Comparison of ENCODE assay signal across 25 mouse cellular contexts in the genomic region with DNA sequence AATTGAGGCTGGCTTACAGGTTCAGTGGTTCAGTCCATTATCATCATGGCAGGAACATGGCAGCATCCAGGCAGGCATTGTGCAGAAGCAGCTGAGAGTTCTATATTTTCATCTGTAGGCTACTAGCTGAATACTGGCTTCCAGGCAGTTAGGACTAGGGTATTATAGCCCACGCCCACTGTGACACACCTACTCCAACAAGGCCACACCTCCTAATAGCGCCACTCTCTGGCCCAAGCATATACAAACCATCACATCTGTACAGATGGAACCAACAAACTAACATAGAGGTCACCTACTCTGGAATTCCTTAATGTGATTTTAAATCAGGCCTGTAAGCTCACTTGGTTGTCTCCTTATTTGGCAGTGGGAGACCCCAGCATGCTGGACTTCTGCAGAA. TPM values are rescaled to one million over a fixed set of nuclear protein-coding genes. Genes with fewer than 3 reads are reported as not detected.
DNase-seq lines count a peak whose midpoint lies in the region; ATAC-seq and TF ChIP-seq lines count a peak whose summit lies in the region.
"Had no signal": no experiment of that assay in that cellular context is flagged by ENCODE, and none has a peak within 500 bp of the region (broad histone marks: within the 10 kb centered on the region; RNA-seq: fewer than 3 reads in every experiment).

No protein-coding gene starts in this region.

- H3K27ac ChIP-seq in MEL (ENCODE audit: control insufficient read depth, low read depth, low read length) = no peak overlapping the region

- no peak overlapping the region for H3K9ac ChIP-seq in MEL (ENCODE audit: control insufficient read depth, low read depth, low read length, poor library complexity, severe bottlenecking)

- no peak for TF ChIP-seq RAD21 in MEL (IDR thresholded peaks at IDR 0.05; ENCODE audit: low read depth, low read length)

- DNase-seq in MEL (ENCODE audit: low read depth, low spot score) (peak; percentile 26), MEL-GATA-1-ER (ENCODE audit: extremely low read depth, low read depth) (peak; percentile 26), R1 (ENCODE audit: low read depth, low spot score) (peak; percentile 66), ZHBTc4 (ENCODE audit: low read depth, low spot score) (peak; percentile 52)
- DNase-seq in kidney, postnatal 4 days = no peak
- DNase-seq in cerebellum, postnatal 25 days = no peak
- no peak for DNase-seq in spleen, postnatal 10 days (ENCODE audit: low spot score in 2 of 2)
- DNase-seq: adrenal gland, adult 2 months; adrenal gland, adult 8-10 months; adrenal gland, postnatal 10 days; adrenal gland, postnatal 14 days; adrenal gland, postnatal 25 days; adrenal gland, postnatal 36 days; B cell, adult 2 months; cerebellum, adult 11 months; cerebellum, adult 11-12 months; cerebellum, adult 18-20 months; cerebellum, adult 2 months; cerebellum, adult 8-10 months; cerebellum, adult 9-10 months had no signal

- H3K27me3 ChIP-seq in MEL (ENCODE audit: control insufficient read depth in 1 of 2, insufficient read depth in 2 of 2, low read length in 2 of 2) = no peaks in the 10 kb centered on the region
- H3K27me3 ChIP-seq: Patski had no signal

- no peak for TF ChIP-seq POLR2A in MEL (IDR thresholded peaks at IDR 0.05; ENCODE audit: control insufficient read depth in 1 of 2, insufficient read depth in 1 of 2, low read depth in 1 of 2, low read length in 2 of 2, poor library complexity in 1 of 2)

- ATAC-seq in megakaryocyte progenitor cell, adult 5-6 weeks (replicated peaks; ENCODE audit: poor library complexity) = no peak
- ATAC-seq: activated CD4-positive, CD25-positive, alpha-beta regulatory T cell, adult 4 months; CD4-positive, CD25-positive, alpha-beta regulatory T cell, adult 4 months; Patski had no signal

- no peak overlapping the region for H3K4me3 ChIP-seq in MEL (ENCODE audit: control insufficient read depth in 1 of 2, insufficient read depth in 1 of 2, low read depth in 2 of 2, low read length in 2 of 2)

- peaks cover under 1 to 3% of the 10 kb centered on the region in 2 experiments; a peak in 1 of 4 replicates for H3K4me1 ChIP-seq in MEL (ENCODE audit: control insufficient read depth in 1 of 2, insufficient read depth in 2 of 2, low read length in 2 of 2)

- no peak for TF ChIP-seq CTCF in MEL (IDR thresholded peaks at IDR 0.05 in 2 of 3, conservative IDR thresholded peaks at IDR 0.05 in 1 of 3; ENCODE audit: control insufficient read depth in 1 of 3, insufficient read depth in 1 of 3, low read depth in 2 of 3, low read length in 3 of 3, poor library complexity in 1 of 3, severe bottlenecking in 1 of 3)

- no peaks in the 10 kb centered on the region for H3K9me3 ChIP-seq in MEL (replicated peaks; ENCODE audit: insufficient read depth, low read length)
- H3K9me3 ChIP-seq: G1E had no signal

- H3K36me3 ChIP-seq in MEL (ENCODE audit: control insufficient read depth in 1 of 2, insufficient read depth in 2 of 2, low read length in 2 of 2) = peaks cover 0 to 4% of the 10 kb centered on the region in 2 experiments; a peak in 1 of 4 replicates
- H3K36me3 ChIP-seq: G1E had no signal

- H3K79me2 ChIP-seq in MEL (ENCODE audit: control insufficient read depth, insufficient read depth, low read length, poor library complexity) = 0 out of 2 replicates have a peak, but pooled peaks cover 2% of the 10 kb centered on the region

- no peak for TF ChIP-seq EP300 in MEL (IDR thresholded peaks at IDR 0.05; ENCODE audit: low read depth in 1 of 2, low read length in 2 of 2)

TF ChIP-seq in MEL, 35 proteins besides CTCF, POLR2A, EP300 and RAD21:
- TF ChIP-seq ZNF384 (IDR thresholded peaks at IDR 0.05; ENCODE audit: low read depth, low read length) (no peak), MAFK (IDR thresholded peaks at IDR 0.05; ENCODE audit: borderline replicate concordance, low read depth, low read length) (no peak), GATA1 (IDR thresholded peaks at IDR 0.05; ENCODE audit: low read depth, low read length) (no peak), POLR2AphosphoS2 (IDR thresholded peaks at IDR 0.05; ENCODE audit: low read length) (no peak), RCOR1 (IDR thresholded peaks at IDR 0.05; ENCODE audit: low read depth, low read length) (no peak)

RNA-seq across cellular contexts. Expression of gene Iqcg, which starts 7.3 kb away (rescaled TPM):
- total RNA-seq in MEL (2012; rRNA removed) = 13.6 and 15.0 TPM in 2 replicates
- 10 to 100 TPM in 1 of 2 experiments, not detected in 1; 40.4 TPM for polyA plus RNA-seq in MEL (2012; ENCODE audit: insufficient read depth in 1 of 2, insufficient read length in 2 of 2, low read depth in 1 of 2, low replicate concordance in 2 of 2, missing spikeins in 1 of 2)
- total RNA-seq in megakaryocyte progenitor cell, adult 5-6 weeks (2015) = 1.3 and 2.5 TPM in 2 replicates
- 2.5 and 6.6 TPM in 2 replicates for total RNA-seq in megakaryocyte progenitor cell, adult 5-6 weeks (2017)

RNA-seq across cellular contexts. Expression of gene Rpl35a, which starts 7.6 kb away (rescaled TPM):
- total RNA-seq in MEL (2012; rRNA removed) = 2,034 and 2,314 TPM in 2 replicates
- 1,000 to 10,000 TPM in 1 of 2 experiments, not detected in 1; 1,572 TPM for polyA plus RNA-seq in MEL (2012; ENCODE audit: insufficient read depth in 1 of 2, insufficient read length in 2 of 2, low read depth in 1 of 2, low replicate concordance in 2 of 2, missing spikeins in 1 of 2)
- total RNA-seq in megakaryocyte progenitor cell, adult 5-6 weeks (2015) = 2,569 and 2,723 TPM in 2 replicates
- 1,815 and 2,269 TPM in 2 replicates for total RNA-seq in megakaryocyte progenitor cell, adult 5-6 weeks (2017)

RNA-seq across cellular contexts. Expression of gene Lmln, which starts 13.6 kb away (rescaled TPM):
- 2.0 and 2.7 TPM in 2 replicates for total RNA-seq in MEL (2012; rRNA removed)
- 1 to 10 TPM in 1 of 2 experiments, not detected in 1; 3.8 TPM for polyA plus RNA-seq in MEL (2012; ENCODE audit: insufficient read depth in 1 of 2, insufficient read length in 2 of 2, low read depth in 1 of 2, low replicate concordance in 2 of 2, missing spikeins in 1 of 2)
- total RNA-seq in megakaryocyte progenitor cell, adult 5-6 weeks (2015) = 1.4 and 2.0 TPM in 2 replicates
- 2.4 and 4.6 TPM in 2 replicates for total RNA-seq in megakaryocyte progenitor cell, adult 5-6 weeks (2017)

Comparison
In these comparisons a context has a peak if more than half of its experiments do, and no peak if none do; other contexts are left out.
1. DNase-seq: peak in MEL (single experiment), MEL-GATA-1-ER (single experiment), R1 (single experiment) and ZHBTc4 (single experiment); none in kidney, postnatal 4 days (0 of 2), cerebellum, postnatal 25 days (0 of 2) and spleen, postnatal 10 days (0 of 2).